Mouse (Mus musculus): ENCODE data around the gene Jmjd6.

The Jmjd6 gene

GRCm38 (mm10) chr11:116806136-116807071 is 36.8 kb downstream of the Jmjd6 start:
- DNase-seq (ENCODE audit: low read depth) = peak; percentile 10

GRCm38 (mm10) chr11:116802709-116803108 is 40.5 kb downstream of the Jmjd6 start:
- DNase-seq (ENCODE audit: low read depth) = no peak

GRCm38 (mm10) chr11:116801106-116801505 is 42.1 kb downstream of the Jmjd6 start:
- no peak for DNase-seq (ENCODE audit: low read depth)

- DNase-seq (ENCODE audit: low read depth) = no peak
Observed at GRCm38 (mm10) chr11:116799364-116799763, 43.9 kb downstream of the Jmjd6 start.

All from 416B (cell line).